Mouse (Mus musculus) limb, embryonic 14.5 days (tissue): ENCODE data around the gene Kcnq2. TPM values are rescaled to one million over a fixed set of nuclear protein-coding genes. Genes with fewer than 3 reads are reported as not detected.

ENCODE experiments used
- ATAC-seq: fragments of 200-750 bp; cut with Nextera tagmentation; 2 replicates; pipeline ENCODE4 v1.8.0; 2017; ENCODE audit warnings: low read depth, moderate number of reproducible peaks, moderate TSS enrichment; ENCODE audit not compliant: low FRiP score
- DNase-seq: peaks from one replicate; pipeline ENCODE4 v3.0.0-alpha.2; 2015; ENCODE audit warnings: low spot score
- H3K27ac ChIP-seq: fragments of 300-500 bp; sonication (generic); replicated peaks from 2 replicates; pipeline ENCODE4 v1.5.1; 2014; ENCODE audit warnings: low read depth, mild to moderate bottlenecking, low read length, moderate library complexity, mixed read lengths
- H3K27me3 ChIP-seq: fragments of 300-500 bp; sonication (generic); 2 replicates; pipeline ENCODE4 v1.6.1; 2014; ENCODE audit warnings: low read length, mixed read lengths; ENCODE audit not compliant: control insufficient read depth, insufficient read depth
- H3K36me3 ChIP-seq: fragments of 300-500 bp; sonication (generic); 2 replicates; pipeline ENCODE4 v1.6.1; 2014; ENCODE audit warnings: mild to moderate bottlenecking, low read length, moderate library complexity, mixed read lengths; ENCODE audit not compliant: control insufficient read depth, insufficient read depth
- H3K4me1 ChIP-seq: fragments of 300-500 bp; sonication (generic); 2 replicates; pipeline ENCODE4 v1.6.1; 2014; ENCODE audit warnings: antibody characterized with exemption, low read length, mixed read lengths; ENCODE audit not compliant: control insufficient read depth, insufficient read depth
- H3K4me2 ChIP-seq: fragments of 300-500 bp; sonication (generic); replicated peaks from 2 replicates; pipeline ENCODE4 v1.6.1; 2014; ENCODE audit warnings: low read depth, mild to moderate bottlenecking, low read length, moderate library complexity; ENCODE audit not compliant: severe bottlenecking
- H3K4me3 ChIP-seq: fragments of 300-500 bp; sonication (generic); replicated peaks from 2 replicates; pipeline ENCODE4 v1.5.1; 2014; ENCODE audit warnings: low read length
- H3K9ac ChIP-seq: fragments of 300-500 bp; sonication (generic); 2 replicates; pipeline ENCODE4 v1.6.1; 2014; ENCODE audit warnings: mild to moderate bottlenecking, low read depth, low read length, moderate library complexity; ENCODE audit not compliant: severe bottlenecking
- H3K9me3 ChIP-seq: fragments of 300-500 bp; sonication (generic); 2 replicates; pipeline ENCODE4 v1.6.1; 2016; ENCODE audit warnings: low read length; ENCODE audit not compliant: control insufficient read depth
- POLR2A ChIP-seq: fragments of 200-500 bp; IDR thresholded peaks from 2 replicates; pipeline ENCODE4 v1.8.0; 2012; ENCODE audit warnings: inconsistent platforms, mild to moderate bottlenecking, moderate library complexity, borderline replicate concordance; ENCODE audit not compliant: insufficient read depth, insufficient read length; ENCODE audit errors: extremely low read depth
- WGBS: fragments of 180-500 bp; shearing (Covaris S2); extraction: QIAGEN DNeasy Blood & Tissue Kit; methylation state at CpG from one replicate; pipeline ENCODE4 v1.1.7; 2014; 5-methylcytosine and 5-hydroxymethylcytosine counted together
- polyA plus RNA-seq, 2 experiments: library from polyadenylated mRNA; depleted of rRNA in 1 of 2; stranded (reverse) in 1 of 2; unstranded in 1 of 2; fragments of >200 nt; fragmentation: Nextera tagmentation in 1 of 2; extraction: Ambion mirVana in 1 of 2; gene quantifications; 2 replicates each; pipeline versions ENCODE4 v1.2.1 to v1.2.3; 2012 to 2014

The Kcnq2 gene
- polyA plus RNA-seq, 2 experiments, result 0.28 TPM; not detected in 1

DNA sequence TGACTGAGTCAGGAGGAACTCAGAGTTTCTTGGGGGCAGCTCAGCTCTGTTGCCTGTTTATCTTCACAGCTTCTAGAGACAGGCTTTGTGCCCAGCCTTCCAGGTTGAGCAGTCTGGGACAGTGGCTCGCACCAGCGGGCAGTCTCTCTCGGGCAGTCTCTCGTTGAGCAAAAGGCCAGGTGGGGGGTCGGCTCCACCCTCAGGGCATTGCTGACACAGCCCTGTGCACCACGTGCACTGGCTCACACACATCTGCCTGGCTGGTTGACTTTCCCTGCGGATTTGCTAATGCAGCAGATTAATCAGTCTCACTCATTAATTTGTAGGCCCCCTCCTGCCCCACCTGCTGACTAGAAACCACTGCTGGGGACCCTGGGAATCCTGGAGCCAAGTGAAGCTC is 93.2 kb downstream of the Kcnq2 start:
- Histone ChIP-seq H3K4me3 (no peak overlapping the region), H3K9me3 (no peaks in the 10 kb centered on the region), H3K27ac (no peak overlapping the region), H3K36me3 (no peaks in the 10 kb centered on the region), H3K9ac (no peak overlapping the region), H3K27me3 (peaks cover 40% of the 10 kb centered on the region), H3K4me2 (no peak overlapping the region), H3K4me1 (no peaks in the 10 kb centered on the region)
- DNase-seq (no peak), ATAC-seq (no peak)
- TF ChIP-seq POLR2A, result no peak
- 2% methylated on average over 7 of the region's 7 CpGs for WGBS

DNA sequence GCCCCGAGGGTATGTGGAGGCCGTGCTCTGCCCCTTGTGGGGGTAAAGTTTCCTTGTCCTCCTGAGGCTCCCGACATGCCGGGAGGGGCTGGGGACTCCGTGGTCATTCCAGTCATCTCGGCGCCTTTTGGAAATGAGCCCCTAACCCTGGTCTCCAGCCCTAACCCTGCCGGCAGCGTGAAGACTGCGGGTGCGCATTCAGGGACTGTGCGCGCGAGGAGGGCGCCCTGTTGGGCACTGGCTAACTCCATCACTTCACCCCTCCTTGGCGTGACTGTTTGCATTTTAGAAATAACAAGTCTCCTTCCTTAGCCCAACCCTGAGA is 95.8 kb downstream of the Kcnq2 start:
- peak overlapping the region; percentile 58 for H3K4me3 ChIP-seq
- no peaks in the 10 kb centered on the region for H3K9me3 ChIP-seq
- peaks cover 46% of the 10 kb centered on the region for H3K27me3 ChIP-seq
- H3K4me1 ChIP-seq, result no peaks in the 10 kb centered on the region
- no peak overlapping the region for H3K27ac ChIP-seq
- H3K9ac ChIP-seq, result peak overlapping the region; percentile 53
- peak; percentile 20; the same call in 1 of the 2 replicates for ATAC-seq
- DNase-seq, result no peak
- no peaks in the 10 kb centered on the region for H3K36me3 ChIP-seq
- WGBS, result 1% methylated on average over 11 of the region's 16 CpGs
- peak overlapping the region; percentile 96 for H3K4me2 ChIP-seq
- TF ChIP-seq POLR2A, result no peak

DNA sequence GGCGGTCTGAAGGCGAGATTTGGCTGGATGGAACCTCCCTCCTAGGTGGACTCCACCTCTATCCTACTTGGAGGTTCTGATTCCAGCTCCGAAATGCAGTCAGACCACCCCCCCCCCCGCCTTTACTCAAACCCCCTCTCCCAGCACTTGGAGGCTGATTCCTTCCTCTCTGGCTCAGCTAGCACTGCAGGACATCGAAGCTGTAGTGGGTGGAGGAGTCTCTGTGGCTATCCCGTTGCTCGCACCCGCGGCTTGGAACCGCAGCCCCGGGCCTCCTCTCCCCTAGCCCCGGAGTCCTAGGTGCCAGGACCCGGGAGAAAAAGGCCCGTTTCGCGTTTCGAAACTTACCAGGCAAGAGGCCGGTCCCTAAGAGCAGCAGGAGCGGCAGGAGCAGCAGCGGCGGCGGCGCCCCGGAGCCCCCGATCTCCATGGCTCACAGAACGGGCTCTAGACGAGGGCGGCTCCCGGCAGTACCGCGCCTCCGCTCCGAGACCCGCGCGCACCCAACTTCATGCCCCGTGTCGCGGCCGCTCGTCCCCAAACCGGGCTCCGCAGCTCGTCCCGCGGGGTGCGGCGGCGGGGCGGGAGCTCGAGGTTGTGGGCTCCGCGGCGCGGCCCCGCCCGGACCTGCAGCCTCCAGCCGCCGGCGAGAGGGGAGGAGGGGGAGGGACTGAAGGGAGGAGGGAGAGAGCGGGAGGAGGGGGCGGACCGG is 96.3 kb downstream of the Kcnq2 start:
- peaks cover 46% of the 10 kb centered on the region for H3K27me3 ChIP-seq
- peak overlapping the region; percentile 96 for H3K4me2 ChIP-seq
- under 1% methylated on average over 47 of the region's 63 CpGs for WGBS
- H3K36me3 ChIP-seq, result no peaks in the 10 kb centered on the region
- peak overlapping the region; percentile 53 for H3K9ac ChIP-seq
- TF ChIP-seq POLR2A, result no peak
- ATAC-seq, result peak; percentile 58
- DNase-seq, result no peak
- peak overlapping the region; percentile 58 for H3K4me3 ChIP-seq
- H3K27ac ChIP-seq, result no peak overlapping the region
- H3K9me3 ChIP-seq, result no peaks in the 10 kb centered on the region
- no peaks in the 10 kb centered on the region for H3K4me1 ChIP-seq

DNA sequence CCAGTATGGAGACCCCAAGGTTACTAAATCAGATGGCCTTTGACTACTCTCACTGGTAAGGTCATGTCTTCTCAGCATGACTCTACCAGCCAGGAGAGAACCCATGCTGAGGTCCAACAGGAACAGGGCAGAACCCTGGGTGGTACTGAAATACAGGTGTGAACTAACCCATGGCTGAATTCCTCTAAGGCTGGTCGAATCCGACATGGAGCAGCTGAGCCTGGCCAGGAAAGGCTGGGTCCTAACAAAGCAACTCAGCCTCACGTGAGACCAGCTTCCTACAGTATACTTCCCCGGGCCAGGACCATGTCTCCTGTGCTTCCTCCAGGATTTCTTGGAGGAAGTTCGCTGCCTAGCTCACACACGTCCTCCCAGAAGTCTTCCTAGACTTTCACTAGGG is 98.5 kb downstream of the Kcnq2 start:
- Histone ChIP-seq H3K27ac (no peak overlapping the region), H3K9me3 (no peaks in the 10 kb centered on the region), H3K36me3 (no peaks in the 10 kb centered on the region), H3K4me3 (no peak overlapping the region), H3K9ac (no peak overlapping the region), H3K27me3 (peaks cover 46% of the 10 kb centered on the region), H3K4me2 (no peak overlapping the region), H3K4me1 (no peaks in the 10 kb centered on the region)
- DNase-seq (no peak), ATAC-seq (no peak)
- no peak for TF ChIP-seq POLR2A
- 70% methylated on average over 6 of the region's 6 CpGs for WGBS

DNA sequence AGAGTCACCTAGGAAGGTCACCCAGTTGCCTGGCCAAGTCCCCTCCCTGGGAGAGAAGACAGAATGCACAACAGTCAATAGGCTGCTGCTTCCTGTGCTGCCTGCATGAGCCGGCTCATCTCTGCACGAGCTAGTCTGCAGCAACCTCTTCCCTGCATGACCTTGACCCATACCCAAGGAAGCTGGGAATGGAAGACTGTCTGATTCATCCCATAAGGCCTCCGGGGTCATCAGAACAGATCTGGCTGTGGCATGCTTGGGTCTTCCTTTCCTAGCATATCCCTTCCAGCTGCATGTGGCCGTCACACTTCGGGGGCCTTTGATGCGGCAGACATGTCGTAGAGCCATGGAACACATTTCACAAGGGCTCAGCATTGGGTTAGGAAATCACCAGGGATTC is 99.9 kb downstream of the Kcnq2 start:
- no peak for ATAC-seq
- 71% methylated on average over 7 of the region's 7 CpGs for WGBS
- peaks cover 38% of the 10 kb centered on the region for H3K27me3 ChIP-seq

DNA sequence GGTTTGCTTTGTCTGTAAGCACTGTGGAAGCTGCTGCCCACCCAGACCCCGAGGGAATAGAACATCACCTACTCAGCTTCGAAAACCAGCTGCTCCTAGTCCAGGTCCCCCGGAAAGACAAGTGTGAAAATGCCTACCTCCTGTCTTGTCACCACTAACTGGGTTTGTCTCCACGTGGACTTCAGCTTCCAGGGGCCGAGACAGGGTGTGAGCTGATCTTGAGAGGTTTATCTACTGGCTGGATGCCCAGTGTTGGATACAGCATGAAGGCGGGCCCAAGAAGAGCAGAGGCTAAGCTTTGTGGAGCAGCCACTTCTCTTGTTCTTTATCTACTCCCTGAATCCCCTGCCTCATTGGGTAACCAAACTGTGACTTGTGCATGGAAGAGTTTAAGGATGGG is 101.8 kb downstream of the Kcnq2 start:
- Histone ChIP-seq H3K4me3 (no peak overlapping the region), H3K36me3 (no peaks in the 10 kb centered on the region), H3K9ac (no peak overlapping the region), H3K4me1 (no peaks in the 10 kb centered on the region), H3K9me3 (no peaks in the 10 kb centered on the region), H3K4me2 (no peak overlapping the region), H3K27ac (no peak overlapping the region), H3K27me3 (peaks cover 20% of the 10 kb centered on the region)
- no peak for ATAC-seq
- no peak for TF ChIP-seq POLR2A
- no peak for DNase-seq
- 52% methylated on average over 6 of the region's 6 CpGs for WGBS

More for the DNA sequence above, 99.9 kb downstream of the Kcnq2 start:
- Histone ChIP-seq H3K9me3 (no peaks in the 10 kb centered on the region), H3K27ac (no peak overlapping the region), H3K9ac (no peak overlapping the region), H3K4me2 (no peak overlapping the region), H3K4me3 (no peak overlapping the region), H3K4me1 (no peaks in the 10 kb centered on the region), H3K36me3 (no peaks in the 10 kb centered on the region)
- no peak for DNase-seq
- no peak for TF ChIP-seq POLR2A
